Mouse (Mus musculus): ENCODE data around the gene Polr2g. TPM values are rescaled to one million over a fixed set of nuclear protein-coding genes. Genes with fewer than 3 reads are reported as not detected.
A peak's percentile ranks its signal among the peaks of the same experiment; 100 is the strongest.
"Not testable (repeated sequence)": the region's sequence is repeated elsewhere in the genome, so short reads cannot be mapped to it uniquely, and the experiment has no call there.

Gene Polr2g
- total and polyA plus RNA-seq, 2 experiments from 2014 or later: 78.3 to 171 TPM

DNA sequence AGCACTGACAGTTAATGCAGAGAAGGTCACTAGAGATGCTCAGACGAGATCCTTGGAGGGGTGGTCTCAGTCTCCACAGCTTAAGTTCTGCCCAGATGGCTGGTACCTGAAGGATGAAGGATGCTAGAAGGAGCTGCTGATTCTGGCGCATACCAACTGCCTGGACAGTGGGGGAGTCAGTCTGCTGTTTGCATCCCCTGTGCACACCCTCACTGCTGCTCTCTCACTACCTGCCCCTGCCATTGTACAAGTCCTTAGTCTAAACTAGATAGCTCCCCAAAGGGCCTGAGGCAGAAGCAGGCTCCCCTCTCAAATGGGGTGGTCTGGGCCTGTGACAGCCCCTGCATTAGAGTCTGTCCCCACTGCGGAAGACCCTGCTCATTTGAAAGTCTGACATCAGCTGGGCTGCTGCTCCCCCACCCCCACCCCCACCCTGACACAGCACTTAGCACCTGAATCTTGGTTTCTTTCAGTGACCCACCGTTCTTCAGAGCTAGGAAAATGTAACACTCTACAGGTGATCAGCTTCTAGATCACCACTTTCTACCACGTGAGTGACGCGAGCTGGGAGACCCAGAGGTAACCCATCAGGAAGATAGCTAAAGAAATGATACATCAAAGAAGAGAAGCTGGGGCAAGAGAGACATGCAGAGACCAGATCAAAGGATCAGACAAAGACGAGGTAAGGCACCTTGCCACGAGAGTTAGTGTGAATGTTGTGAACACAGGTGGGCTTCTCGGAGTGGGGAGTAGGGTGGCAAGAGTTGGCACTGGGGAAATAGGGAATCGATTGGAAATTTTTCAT lies 40.9 kb upstream of the Polr2g start, which contains the start of gene Gng3:
Gene Gng3 (minus strand): TSS at position 92 of the 805 bp plus-strand sequence.
- Histone ChIP-seq H3K4me2 (ENCODE audit: low read depth, low read length) (peak within 1 kb of the TSS; percentile 91), H3K36me3 (ENCODE audit: insufficient read depth, low read length) (peaks cover 10% of the 10 kb centered on the region; the same call in 1 of the 2 replicates), H3K27ac (peak within 1 kb of the TSS; percentile 97), H3K4me3 (ENCODE audit: low read length) (peak within 1 kb of the TSS; percentile 51), H3K4me1 (ENCODE audit: insufficient read depth, low read length) (peaks cover 8% of the 10 kb centered on the region), H3K9me3 (ENCODE audit: low read length) (no peaks in the 10 kb centered on the region), H3K9ac (replicated peaks; ENCODE audit: low read length) (peak within 1 kb of the TSS; percentile 73), H3K27me3 (ENCODE audit: insufficient read depth, low read length) (no peaks in the 10 kb centered on the region)
- TF ChIP-seq CTCF (IDR thresholded peaks at IDR 0.05; ENCODE audit: low read depth): peak; percentile 12; the same call in 1 of the 2 replicates
- DNase-seq (ENCODE audit: low spot score) (peak; percentile 92), ATAC-seq (peak; percentile 87)
- 30% methylated on average over 11 of the region's 11 CpGs for WGBS

DNA sequence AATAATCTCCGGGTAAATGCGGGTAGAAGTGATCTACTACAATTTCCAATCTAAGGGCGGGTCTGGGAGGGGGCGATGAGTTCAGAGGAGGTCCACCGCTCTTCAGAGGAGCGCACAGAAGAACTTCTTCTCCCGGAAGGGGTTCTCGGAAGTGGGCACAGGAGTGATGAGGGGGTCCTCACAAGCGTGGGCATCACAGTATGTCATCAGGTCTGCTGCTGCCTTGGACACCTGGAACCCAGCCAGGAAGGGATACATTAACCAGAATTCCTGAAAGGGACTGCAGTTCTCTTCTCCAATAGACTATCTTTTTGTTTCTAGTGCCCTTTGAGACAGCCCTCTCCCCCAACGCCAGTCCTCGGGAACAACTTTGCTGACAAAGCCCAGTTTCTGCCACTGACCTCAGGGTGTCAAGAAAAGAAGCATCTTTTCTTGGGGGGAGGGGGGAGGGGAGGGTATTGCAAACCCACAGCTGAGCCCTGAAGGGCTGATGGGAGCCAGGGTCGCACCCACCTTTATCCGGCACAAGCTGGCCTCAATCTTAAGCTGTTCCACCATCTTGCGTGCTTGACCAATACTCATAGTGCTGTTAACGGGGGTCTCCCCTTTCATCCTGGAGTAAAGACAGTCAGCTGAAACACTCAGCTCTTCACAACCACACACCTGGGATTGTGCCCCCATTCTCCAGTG lies 39.8 kb upstream of the Polr2g start:
- Histone ChIP-seq H3K27me3 (ENCODE audit: insufficient read depth, low read length) (no peaks in the 10 kb centered on the region), H3K4me1 (ENCODE audit: insufficient read depth, low read length) (peaks cover 8% of the 10 kb centered on the region), H3K36me3 (ENCODE audit: insufficient read depth, low read length) (peaks cover 14% of the 10 kb centered on the region; the same call in 1 of the 2 replicates), H3K9ac (replicated peaks; ENCODE audit: low read length) (peak overlapping the region; percentile 73), H3K4me3 (ENCODE audit: low read length) (peak overlapping the region; percentile 51), H3K4me2 (ENCODE audit: low read depth, low read length) (peak overlapping the region; percentile 91), H3K9me3 (ENCODE audit: low read length) (no peaks in the 10 kb centered on the region), H3K27ac (peak overlapping the region; percentile 97)
- ATAC-seq (no peak), DNase-seq (ENCODE audit: low spot score) (peak; percentile 67)
- TF ChIP-seq CTCF (IDR thresholded peaks at IDR 0.05; ENCODE audit: low read depth): no peak
- WGBS: 9% methylated on average over 15 of the region's 15 CpGs

DNA sequence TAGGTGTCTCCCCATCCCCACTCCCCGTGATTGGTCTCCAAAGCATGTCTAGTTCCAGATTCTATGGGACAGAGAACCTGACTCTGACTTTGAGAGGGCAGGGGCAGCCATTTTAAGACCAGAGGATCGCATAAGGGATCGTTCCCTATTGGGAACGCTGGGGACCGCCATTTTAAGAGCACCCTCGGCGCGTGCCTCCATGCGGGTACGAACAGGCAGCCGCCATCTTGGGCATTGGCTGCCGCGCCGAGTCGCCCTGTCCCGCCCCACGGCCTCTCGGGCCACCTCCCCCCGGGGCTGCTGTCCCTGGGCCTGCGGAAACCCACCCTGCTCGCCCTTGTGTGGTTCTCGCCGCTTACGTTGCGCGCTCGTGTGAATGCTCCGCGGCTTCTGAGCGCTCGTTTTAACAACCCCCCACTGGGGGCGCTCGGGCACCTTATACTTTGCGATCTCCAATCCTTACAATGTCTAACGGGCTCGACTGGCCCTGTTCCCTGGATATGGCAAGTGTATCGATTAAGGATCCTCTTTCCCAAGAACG lies 38.9 kb upstream of the Polr2g start, which contains the start of gene Bscl2:
Gene Bscl2 (plus strand): TSS at position 217 of the 541 bp plus-strand sequence.
- H3K4me2 ChIP-seq (ENCODE audit: low read depth, low read length): peak within 1 kb of the TSS; percentile 91
- peak; percentile 81 for ATAC-seq
- peak within 1 kb of the TSS; percentile 73 for H3K9ac ChIP-seq (replicated peaks; ENCODE audit: low read length)
- under 1% methylated on average over 38 of the region's 38 CpGs for WGBS
- H3K27ac ChIP-seq: peak within 1 kb of the TSS; percentile 97
- H3K9me3 ChIP-seq (ENCODE audit: low read length): no peaks in the 10 kb centered on the region
- peak; percentile 62 for TF ChIP-seq CTCF (IDR thresholded peaks at IDR 0.05; ENCODE audit: low read depth)
- peak within 1 kb of the TSS; percentile 51 for H3K4me3 ChIP-seq (ENCODE audit: low read length)
- peak; percentile 94 for DNase-seq (ENCODE audit: low spot score)
- no peaks in the 10 kb centered on the region for H3K27me3 ChIP-seq (ENCODE audit: insufficient read depth, low read length)
- peaks cover 23% of the 10 kb centered on the region for H3K36me3 ChIP-seq (ENCODE audit: insufficient read depth, low read length)
- peaks cover 8% of the 10 kb centered on the region for H3K4me1 ChIP-seq (ENCODE audit: insufficient read depth, low read length)

DNA sequence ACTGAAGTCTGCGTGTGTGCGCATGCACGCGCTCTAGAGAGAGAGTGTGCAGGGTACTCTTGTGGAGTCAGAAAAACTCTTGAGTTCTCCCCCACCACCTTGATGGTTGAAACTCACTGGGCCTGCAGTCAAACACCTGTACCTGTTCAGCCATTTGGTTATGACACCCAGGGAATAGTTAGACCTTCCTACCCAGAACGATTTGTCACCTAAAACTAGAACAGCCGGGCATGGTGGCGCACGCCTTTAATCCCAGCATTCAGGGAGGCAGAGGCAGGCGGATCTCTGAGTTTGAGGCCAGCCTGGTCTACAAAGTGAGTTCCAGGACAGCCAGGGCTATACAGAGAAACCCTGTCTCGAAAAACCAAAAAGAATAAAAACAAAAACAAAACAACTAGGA lies 38.0 kb upstream of the Polr2g start:
- peaks cover 30% of the 10 kb centered on the region for H3K36me3 ChIP-seq (ENCODE audit: insufficient read depth, low read length)
- H3K27ac ChIP-seq; H3K4me3 ChIP-seq (ENCODE audit: low read length); H3K4me1 ChIP-seq (ENCODE audit: insufficient read depth, low read length); H3K4me2 ChIP-seq (ENCODE audit: low read depth, low read length); ATAC-seq; H3K9me3 ChIP-seq (ENCODE audit: low read length); H3K9ac ChIP-seq (replicated peaks; ENCODE audit: low read length); H3K27me3 ChIP-seq (ENCODE audit: insufficient read depth, low read length); DNase-seq (ENCODE audit: low spot score): not testable (repeated sequence)
- WGBS: 96% methylated on average over 10 of the region's 10 CpGs

DNA sequence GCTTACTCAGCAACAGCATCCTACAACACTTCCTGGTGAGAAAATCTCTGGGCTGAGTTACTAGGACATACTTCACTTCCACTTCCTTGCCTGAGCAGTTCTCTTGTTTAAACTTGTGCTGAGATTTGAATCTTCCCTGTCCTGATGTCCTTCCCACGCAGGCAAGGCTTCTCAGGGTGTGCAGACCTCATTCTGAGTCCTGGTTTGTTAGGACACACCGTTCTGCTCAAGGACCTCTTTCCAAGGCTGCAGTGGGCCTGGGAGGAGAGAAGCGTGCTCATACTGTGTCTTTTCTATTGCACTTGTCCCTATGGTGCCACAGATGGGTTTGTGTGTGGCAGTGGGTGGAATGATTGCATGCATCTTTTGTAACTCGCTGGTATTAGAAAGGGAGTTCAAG lies 34.6 kb upstream of the Polr2g start:
- Histone ChIP-seq H3K36me3 (ENCODE audit: insufficient read depth, low read length) (peaks cover 64% of the 10 kb centered on the region), H3K27me3 (ENCODE audit: insufficient read depth, low read length) (no peaks in the 10 kb centered on the region), H3K9me3 (ENCODE audit: low read length) (no peaks in the 10 kb centered on the region), H3K4me2 (ENCODE audit: low read depth, low read length) (no peak overlapping the region), H3K4me1 (ENCODE audit: insufficient read depth, low read length) (no peaks in the 10 kb centered on the region), H3K27ac (no peak overlapping the region), H3K4me3 (ENCODE audit: low read length) (no peak overlapping the region), H3K9ac (replicated peaks; ENCODE audit: low read length) (no peak overlapping the region)
- 87% methylated on average over 4 of the region's 4 CpGs for WGBS
- ATAC-seq (no peak), DNase-seq (ENCODE audit: low spot score) (no peak)
- TF ChIP-seq CTCF (IDR thresholded peaks at IDR 0.05; ENCODE audit: low read depth): no peak

DNA sequence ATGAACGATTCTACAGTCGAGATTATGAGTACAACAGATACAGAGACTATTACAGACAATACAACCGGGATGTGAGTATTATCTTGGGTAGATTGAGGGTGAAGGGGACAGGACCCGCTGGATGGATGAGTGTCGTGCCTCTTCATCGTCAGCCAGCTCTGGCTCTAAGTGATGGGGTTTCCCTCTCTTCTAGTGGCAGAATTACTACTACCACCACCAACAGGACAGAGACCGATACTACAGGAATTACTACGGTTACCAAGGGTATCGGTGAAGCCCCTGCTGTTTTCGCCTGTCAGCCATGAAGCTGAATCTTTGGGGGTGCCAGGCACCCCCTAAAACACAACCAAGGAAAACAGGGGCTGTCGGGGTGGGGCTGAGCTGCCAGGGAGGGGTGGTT lies 32.9 kb upstream of the Polr2g start:
- H3K9me3 ChIP-seq (ENCODE audit: low read length): no peaks in the 10 kb centered on the region
- peak; percentile 43 for TF ChIP-seq CTCF (IDR thresholded peaks at IDR 0.05; ENCODE audit: low read depth)
- no peaks in the 10 kb centered on the region for H3K27me3 ChIP-seq (ENCODE audit: insufficient read depth, low read length)
- no peak overlapping the region for H3K4me3 ChIP-seq (ENCODE audit: low read length)
- ATAC-seq: peak; percentile 65
- peak overlapping the region; percentile 15; the same call in 1 of the 2 replicates for H3K27ac ChIP-seq
- H3K9ac ChIP-seq (replicated peaks; ENCODE audit: low read length): no peak overlapping the region
- DNase-seq (ENCODE audit: low spot score): peak; percentile 56
- H3K4me2 ChIP-seq (ENCODE audit: low read depth, low read length): no peak overlapping the region
- H3K4me1 ChIP-seq (ENCODE audit: insufficient read depth, low read length): no peaks in the 10 kb centered on the region
- H3K36me3 ChIP-seq (ENCODE audit: insufficient read depth, low read length): peaks cover 76% of the 10 kb centered on the region
- WGBS: 72% methylated on average over 11 of the region's 11 CpGs

Measured in hindbrain, postnatal 0 days (tissue).